ENCODE assay signal across 9 mouse cellular contexts in the genomic region with DNA sequence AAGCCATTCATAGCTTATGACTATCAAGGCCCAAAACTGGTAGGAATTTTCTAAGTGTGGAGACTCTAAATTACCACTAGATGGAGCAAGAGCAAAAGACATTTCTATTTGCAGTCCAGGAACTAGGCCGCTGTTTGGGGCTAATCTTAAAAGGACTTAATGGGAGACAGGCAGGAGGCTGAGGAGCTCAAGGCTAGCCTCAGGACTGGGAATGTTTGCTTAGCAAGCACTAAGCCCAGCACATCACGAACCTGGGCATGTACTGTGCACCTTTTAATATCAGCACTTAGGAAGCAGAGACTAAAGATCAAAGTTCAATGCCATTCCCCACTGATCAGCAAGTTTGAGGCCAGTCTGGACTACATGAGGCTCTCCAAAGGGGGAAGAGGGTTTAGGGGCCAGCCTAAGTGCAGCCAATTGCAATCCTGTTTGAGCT. TPM values are rescaled to one million over a fixed set of nuclear protein-coding genes. Genes with fewer than 3 reads are reported as not detected.
DNase-seq lines count a peak whose midpoint lies in the region; ATAC-seq and TF ChIP-seq lines count a peak whose summit lies in the region.
"Had no signal": no experiment of that assay in that cellular context is flagged by ENCODE, and none has a peak within 500 bp of the region (broad histone marks: within the 10 kb centered on the region; RNA-seq: fewer than 3 reads in every experiment).

No protein-coding gene starts in this region.

- H3K9me3 ChIP-seq in ES-E14 (ENCODE audit: control insufficient read depth, insufficient read depth, low read depth, low read length), result no peaks in the 10 kb centered on the region
- no peaks in the 10 kb centered on the region for H3K9me3 ChIP-seq in embryonic facial prominence, embryonic 14.5 days (ENCODE audit: control insufficient read depth, low read length)

- H3K4me3 ChIP-seq in ES-E14 (ENCODE audit: insufficient read depth in 1 of 2, low read depth in 1 of 2, low read length in 2 of 2, poor library complexity in 1 of 2, severe bottlenecking in 1 of 2), result no peak overlapping the region
- H3K4me3 ChIP-seq in embryonic facial prominence, embryonic 14.5 days (ENCODE audit: low read depth, low read length), result no peak overlapping the region

- in situ Hi-C loops in ES-E14 (cut with MboI; ENCODE audit: low sequenced_read_pairs in 2 of 2, unreplicated experiment in 2 of 2), result loop anchor here (10.0 to 25.0 kb wide), 2 partner anchors 132 to 370 kb away; a partner anchor contains a TSS

- no peak overlapping the region for H3K4me2 ChIP-seq in embryonic facial prominence, embryonic 14.5 days (ENCODE audit: low read depth, low read length)

- no peak for DNase-seq in frontal cortex, postnatal 10 days (ENCODE audit: low spot score in 2 of 2)
- DNase-seq in ES-E14 (ENCODE audit: low read depth, low spot score), result peak; percentile 49
- peak; percentile 90 for DNase-seq in embryonic facial prominence, embryonic 14.5 days (ENCODE audit: low spot score)
- DNase-seq in kidney, adult 9 months, result peak; percentile 91
- peak; percentile 13 for DNase-seq in lung, postnatal 14 days
- DNase-seq in splenic B cell, adult 2 months (ENCODE audit: low read depth, low spot score), result peak; percentile 78
- no peak for DNase-seq in layer of hippocampus, adult 11-12 months (ENCODE audit: low spot score)

- ATAC-seq in frontal cortex, adult (ENCODE audit: low TSS enrichment), result peak; percentile 75
- peak; percentile 58; the same call in 1 of the 2 replicates for ATAC-seq in embryonic facial prominence, embryonic 14.5 days (ENCODE audit: low read depth)

- no peak overlapping the region for H3K27ac ChIP-seq in ES-E14 (ENCODE audit: insufficient read depth, low read depth, low read length, poor library complexity, severe bottlenecking)
- H3K27ac ChIP-seq in embryonic facial prominence, embryonic 14.5 days (replicated peaks; ENCODE audit: low read depth, low read length), result no peak overlapping the region

- peaks cover 2 to 8% of the 10 kb centered on the region in 2 experiments; a peak in 1 of 4 replicates for H3K4me1 ChIP-seq in ES-E14 (ENCODE audit: control insufficient read depth in 2 of 2, insufficient read depth in 2 of 2, low read length in 2 of 2, poor library complexity in 1 of 2)
- H3K4me1 ChIP-seq in embryonic facial prominence, embryonic 14.5 days (ENCODE audit: control insufficient read depth, insufficient read depth, low read length), result 0 out of 2 replicates have a peak, but pooled peaks cover 4% of the 10 kb centered on the region

- WGBS in embryonic facial prominence, embryonic 14.5 days, result 0% methylated on average over 2 of the region's 2 CpGs

- no peaks in the 10 kb centered on the region for H3K36me3 ChIP-seq in ES-E14 (ENCODE audit: control insufficient read depth, insufficient read depth, low read length, poor library complexity, severe bottlenecking)
- H3K36me3 ChIP-seq in embryonic facial prominence, embryonic 14.5 days (ENCODE audit: control insufficient read depth, insufficient read depth, low read length), result no peaks in the 10 kb centered on the region
- no peaks in the 10 kb centered on the region for H3K36me3 ChIP-seq in splenic B cell, adult 2 months (ENCODE audit: control insufficient read depth, insufficient read depth, low read length, poor library complexity, severe bottlenecking)

- H3K27me3 ChIP-seq in embryonic facial prominence, embryonic 14.5 days (replicated peaks; ENCODE audit: control insufficient read depth, insufficient read depth, low read length), result no peaks in the 10 kb centered on the region
- no peaks in the 10 kb centered on the region for H3K27me3 ChIP-seq in splenic B cell, adult 2 months (ENCODE audit: control insufficient read depth, insufficient read depth, low read length, poor library complexity, severe bottlenecking)

- no peak overlapping the region for H3K9ac ChIP-seq in ES-E14 (ENCODE audit: insufficient read depth, low read depth, low read length, poor library complexity, severe bottlenecking)
- no peak overlapping the region for H3K9ac ChIP-seq in embryonic facial prominence, embryonic 14.5 days (ENCODE audit: low read depth, low read length)

TF ChIP-seq in ES-E14, 5 proteins besides CTCF, POLR2A, EP300 and RAD21:
- TF ChIP-seq MAFK (IDR thresholded peaks at IDR 0.05; ENCODE audit: insufficient read depth, low read depth, low read length) (no peak), CHD2 (IDR thresholded peaks at IDR 0.05; ENCODE audit: low read depth, low read length) (no peak), ZC3H11A (IDR thresholded peaks at IDR 0.05; ENCODE audit: borderline replicate concordance, low read depth, low read length) (0 out of 2 replicates have a peak, but pooled peaks have one; percentile 67), ZNF384 (IDR thresholded peaks at IDR 0.05; ENCODE audit: low read depth, low read length) (no peak), HCFC1 (IDR thresholded peaks at IDR 0.05; ENCODE audit: borderline replicate concordance, insufficient read depth, low read length) (0 out of 2 replicates have a peak, but pooled peaks have one; percentile 24)

RNA-seq across cellular contexts. Expression of a gene that starts 7.3 kb away (rescaled TPM):
- not detected in 2 replicates for total RNA-seq in ES-E14 (2012; rRNA removed)
- 0.13 TPM in 1 of 2 replicates, not detected in the other for polyA plus RNA-seq in embryonic facial prominence, embryonic 14.5 days (2014; fragmentation: Nextera tagmentation; extraction: Ambion mirVana)
- polyA plus RNA-seq: liver, embryonic 16.5 days had no signal

RNA-seq across cellular contexts. Expression of a gene that starts 9.4 kb away (rescaled TPM):
- 17.1 and 18.5 TPM in 2 replicates for total RNA-seq in ES-E14 (2012; rRNA removed)
- 29.9 and 33.6 TPM in 2 replicates for polyA plus RNA-seq in embryonic facial prominence, embryonic 14.5 days (2014; fragmentation: Nextera tagmentation; extraction: Ambion mirVana)

RNA-seq across cellular contexts. Expression of a gene that starts 44.6 kb away (rescaled TPM):
- total RNA-seq in ES-E14 (2012; rRNA removed), result 2.1 and 2.3 TPM in 2 replicates
- 13.0 and 18.9 TPM in 2 replicates for polyA plus RNA-seq in embryonic facial prominence, embryonic 14.5 days (2014; fragmentation: Nextera tagmentation; extraction: Ambion mirVana)

RNA-seq across cellular contexts. Expression of a gene that starts 51.9 kb away (rescaled TPM):
- 1.9 and 3.8 TPM in 2 replicates for total RNA-seq in ES-E14 (2012; rRNA removed)
- polyA plus RNA-seq in embryonic facial prominence, embryonic 14.5 days (2014; fragmentation: Nextera tagmentation; extraction: Ambion mirVana), result not detected in 2 replicates
- polyA plus RNA-seq: liver, embryonic 16.5 days had no signal

RNA-seq across cellular contexts. Expression of a gene that starts 55.2 kb away (rescaled TPM):
- 5.6 and 11.3 TPM in 2 replicates for total RNA-seq in ES-E14 (2012; rRNA removed)
- 1.4 and 5.4 TPM in 2 replicates for polyA plus RNA-seq in embryonic facial prominence, embryonic 14.5 days (2014; fragmentation: Nextera tagmentation; extraction: Ambion mirVana)

Comparison
In these comparisons a context has a peak if more than half of its experiments do, and no peak if none do; other contexts are left out.
1. DNase-seq: peak in ES-E14 (single experiment), embryonic facial prominence, embryonic 14.5 days (single experiment), kidney, adult 9 months (single experiment), lung, postnatal 14 days (single experiment) and splenic B cell, adult 2 months (single experiment); none in frontal cortex, postnatal 10 days (0 of 2) and layer of hippocampus, adult 11-12 months (single experiment).